8 mouse cellular contexts compared by ENCODE assay signal in genomic region chr12:75599490-75599889, GRCm38 (mm10). TPM values are rescaled to one million over a fixed set of nuclear protein-coding genes. Genes with fewer than 3 reads are reported as not detected.
DNase-seq lines count a peak whose midpoint lies in the region; ATAC-seq and TF ChIP-seq lines count a peak whose summit lies in the region.
"Had no signal": no experiment of that assay in that cellular context is flagged by ENCODE, and none has a peak within 500 bp of the region (broad histone marks: within the 10 kb centered on the region; RNA-seq: fewer than 3 reads in every experiment).

No protein-coding gene starts in this region.

- H3K27me3 ChIP-seq in neural tube, embryonic 15.5 days (replicated peaks), result no peaks in the 10 kb centered on the region
- H3K27me3 ChIP-seq in cerebellum, adult 2 months (ENCODE audit: control insufficient read depth, insufficient read depth, low read length), result no peaks in the 10 kb centered on the region
- H3K27me3 ChIP-seq: lung, embryonic 15.5 days had no signal

- H3K4me1 ChIP-seq in neural tube, embryonic 15.5 days, result peaks cover 9% of the 10 kb centered on the region
- peaks cover 2% of the 10 kb centered on the region; the same call in 1 of the 2 replicates for H3K4me1 ChIP-seq in cerebellum, adult 2 months (ENCODE audit: control insufficient read depth, insufficient read depth, low read length)

- no peaks in the 10 kb centered on the region for H3K36me3 ChIP-seq in neural tube, embryonic 15.5 days
- H3K36me3 ChIP-seq: lung, embryonic 15.5 days had no signal

- ATAC-seq in neural tube, embryonic 15.5 days (ENCODE audit: low FRiP score), result no peak

- H3K27ac ChIP-seq in neural tube, embryonic 15.5 days (replicated peaks), result no peak overlapping the region
- no peak overlapping the region for H3K27ac ChIP-seq in cerebellum, adult 2 months (ENCODE audit: insufficient read depth, low read length)
- H3K27ac ChIP-seq: lung, embryonic 15.5 days had no signal

- H3K9me3 ChIP-seq in neural tube, embryonic 15.5 days (replicated peaks), result no peaks in the 10 kb centered on the region
- H3K9me3 ChIP-seq: lung, embryonic 15.5 days had no signal

- no peak overlapping the region for H3K4me2 ChIP-seq in neural tube, embryonic 15.5 days
- H3K4me2 ChIP-seq: lung, embryonic 15.5 days had no signal

- TF ChIP-seq POLR2A in cerebellum, adult 2 months (IDR thresholded peaks at IDR 0.05; ENCODE audit: borderline replicate concordance, insufficient read depth, low read length), result no peak

- no peak overlapping the region for H3K4me3 ChIP-seq in neural tube, embryonic 15.5 days (replicated peaks)
- no peak overlapping the region for H3K4me3 ChIP-seq in cerebellum, adult 2 months (replicated peaks; ENCODE audit: insufficient read depth, low read depth, low read length)
- H3K4me3 ChIP-seq: lung, embryonic 15.5 days had no signal

- no peak for TF ChIP-seq CTCF in cerebellum, adult 2 months (IDR thresholded peaks at IDR 0.05; ENCODE audit: borderline replicate concordance, insufficient read depth, low read depth, low read length)

- H3K9ac ChIP-seq in neural tube, embryonic 15.5 days (replicated peaks), result no peak overlapping the region
- H3K9ac ChIP-seq: lung, embryonic 15.5 days had no signal

- WGBS in neural tube, embryonic 15.5 days, result 24% methylated on average over 4 of the region's 4 CpGs
- 33% methylated on average over 4 of the region's 4 CpGs for WGBS in cerebellum, adult 2 months

- peak; percentile 31 for DNase-seq in neural tube, embryonic 10.5 days (ENCODE audit: extremely low spot score, low spot score)
- peak; percentile 45 for DNase-seq in brain, adult 2 months (ENCODE audit: low read depth, low spot score)
- peak; percentile 70 for DNase-seq in kidney, postnatal 14 days
- DNase-seq in testis, postnatal 10 days (ENCODE audit: low spot score), result peak; percentile 54
- no peak for DNase-seq in urinary bladder, adult 2 months (ENCODE audit: low spot score)
- DNase-seq in cerebellum, adult 2 months, result no peak

RNA-seq across cellular contexts. Expression of gene Ppp2r5e, which starts 3.4 kb away (rescaled TPM):
- 19.3 and 20.0 TPM in 2 replicates for polyA plus RNA-seq in neural tube, embryonic 15.5 days (2015; fragmentation: Nextera tagmentation; extraction: Ambion mirVana)
- 23.5 and 27.5 TPM in 2 replicates for polyA plus RNA-seq in urinary bladder, adult 2 months (2012; rRNA removed)
- polyA plus RNA-seq in cerebellum, adult 2 months (2012; rRNA removed), result 39.4 and 42.7 TPM in 2 replicates

Comparison
In these comparisons a context has a peak if more than half of its experiments do, and no peak if none do; other contexts are left out.
1. DNase-seq: peak in neural tube, embryonic 10.5 days (single experiment), brain, adult 2 months (single experiment), kidney, postnatal 14 days (single experiment) and testis, postnatal 10 days (single experiment); none in urinary bladder, adult 2 months (single experiment) and cerebellum, adult 2 months (0 of 2).